Mouse (Mus musculus): Measurements from ENCODE around the gene Pyy. TPM values are rescaled to one million over a fixed set of nuclear protein-coding genes. Genes with fewer than 3 reads are reported as not detected.

The Pyy gene
- polyA plus RNA-seq, 1 experiment from 2014 or later = not detected

DNA sequence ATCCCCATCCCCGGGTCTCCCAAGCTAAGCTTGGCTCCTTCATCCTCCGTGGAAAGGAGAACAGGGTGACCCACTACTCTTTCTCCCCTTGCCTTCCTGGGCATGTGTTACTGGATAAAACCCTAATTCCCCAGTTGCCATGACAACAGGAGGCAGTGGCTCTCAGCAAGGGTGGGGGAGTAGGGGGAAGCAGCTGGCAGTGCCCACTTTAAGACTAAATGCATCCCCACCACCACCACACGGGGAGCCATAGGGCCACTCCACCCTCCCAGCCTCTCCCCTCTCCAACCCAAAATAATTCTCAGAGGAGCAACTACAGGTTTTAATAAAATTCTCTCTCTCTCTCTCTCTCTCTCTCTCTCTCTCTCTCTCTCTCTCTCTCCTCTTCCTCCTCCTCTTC lies 21.3 kb downstream of the Pyy start:
- WGBS = 24% methylated on average over 3 of the region's 3 CpGs
- H3K4me3 ChIP-seq (ENCODE audit: low read length) = no peak overlapping the region
- H3K27ac ChIP-seq (ENCODE audit: low read length) = no peak overlapping the region; the same call in 1 of the 2 replicates
- no peaks in the 10 kb centered on the region for H3K36me3 ChIP-seq (ENCODE audit: control insufficient read depth, insufficient read depth, low read length)
- peak overlapping the region; percentile 94 for H3K4me2 ChIP-seq (ENCODE audit: low read depth, low read length)
- no peak for ATAC-seq (ENCODE audit: low read depth)
- peak overlapping the region; percentile 68; the same call in 1 of the 2 replicates for H3K9ac ChIP-seq (ENCODE audit: low read length)
- H3K9me3 ChIP-seq (ENCODE audit: control insufficient read depth, low read length) = no peaks in the 10 kb centered on the region
- H3K27me3 ChIP-seq (ENCODE audit: control insufficient read depth, insufficient read depth, low read depth, low read length) = no peaks in the 10 kb centered on the region
- H3K4me1 ChIP-seq (replicated peaks; ENCODE audit: control insufficient read depth, insufficient read depth, low read length) = peaks cover 18% of the 10 kb centered on the region

DNA sequence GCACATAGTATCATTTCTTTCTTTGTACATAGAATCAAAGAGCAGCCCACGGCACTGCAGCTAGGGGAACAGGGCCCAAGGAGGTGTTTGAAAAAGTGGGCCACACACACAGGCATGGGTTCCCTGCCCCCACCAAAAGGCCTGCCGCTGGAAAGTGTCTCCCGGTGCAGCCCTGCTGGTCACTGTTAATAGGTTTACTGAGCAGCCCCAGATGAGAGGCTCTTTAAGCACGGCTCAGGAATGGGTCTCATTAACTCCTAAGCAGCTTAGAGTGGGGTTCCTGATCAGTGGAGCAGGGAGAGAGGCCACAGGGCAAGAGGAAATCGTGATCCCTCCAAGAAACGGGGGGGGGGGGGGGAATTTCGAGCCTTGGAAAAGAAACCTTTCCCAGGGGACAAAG lies 23.5 kb downstream of the Pyy start:
- Histone ChIP-seq H3K36me3 (ENCODE audit: control insufficient read depth, insufficient read depth, low read length) (no peaks in the 10 kb centered on the region), H3K4me1 (replicated peaks; ENCODE audit: control insufficient read depth, insufficient read depth, low read length) (peaks cover 18% of the 10 kb centered on the region), H3K4me2 (ENCODE audit: low read depth, low read length) (no peak overlapping the region), H3K4me3 (ENCODE audit: low read length) (no peak overlapping the region), H3K9me3 (ENCODE audit: control insufficient read depth, low read length) (no peaks in the 10 kb centered on the region), H3K27me3 (ENCODE audit: control insufficient read depth, insufficient read depth, low read depth, low read length) (no peaks in the 10 kb centered on the region), H3K27ac (ENCODE audit: low read length) (no peak overlapping the region), H3K9ac (ENCODE audit: low read length) (no peak overlapping the region)
- ATAC-seq (ENCODE audit: low read depth) = no peak
- WGBS = 53% methylated on average over 7 of the region's 7 CpGs

- no peak overlapping the region for H3K4me2 ChIP-seq (ENCODE audit: low read depth, low read length)
- no peaks in the 10 kb centered on the region for H3K9me3 ChIP-seq (ENCODE audit: control insufficient read depth, low read length)
- H3K4me3 ChIP-seq (ENCODE audit: low read length) = no peak overlapping the region
- peaks cover 18% of the 10 kb centered on the region for H3K4me1 ChIP-seq (replicated peaks; ENCODE audit: control insufficient read depth, insufficient read depth, low read length)
- H3K27me3 ChIP-seq (ENCODE audit: control insufficient read depth, insufficient read depth, low read depth, low read length) = no peaks in the 10 kb centered on the region
- H3K9ac ChIP-seq (ENCODE audit: low read length) = no peak overlapping the region
- ATAC-seq (ENCODE audit: low read depth) = no peak
- no peak overlapping the region for H3K27ac ChIP-seq (ENCODE audit: low read length)
- H3K36me3 ChIP-seq (ENCODE audit: control insufficient read depth, insufficient read depth, low read length) = no peaks in the 10 kb centered on the region
- 50% methylated on average over 4 of the region's 4 CpGs for WGBS
Measured at GRCm38 (mm10) chr11:102083193-102083592, 24.4 kb downstream of the Pyy start.

DNA sequence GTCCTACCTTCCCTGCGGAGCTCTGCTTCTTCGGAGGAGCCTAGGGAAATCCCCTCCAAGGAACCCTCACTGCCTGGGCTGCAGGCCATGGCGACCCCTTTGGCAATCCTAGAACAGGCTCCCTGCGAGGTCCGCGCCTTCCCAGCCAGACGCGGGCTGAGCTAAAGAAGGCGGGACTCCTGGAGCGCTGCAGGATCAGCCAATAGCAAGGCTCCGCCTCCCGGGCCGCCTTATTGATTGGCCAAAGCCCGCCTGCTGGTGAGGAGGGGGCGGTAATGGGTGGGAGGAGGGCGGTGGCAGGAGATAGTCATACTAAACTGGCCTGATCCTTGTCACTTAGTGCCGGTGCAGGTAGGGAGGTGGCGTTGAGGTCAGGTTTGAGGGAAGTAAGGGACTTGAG lies 25.3 kb downstream of the Pyy start:
- Histone ChIP-seq H3K36me3 (ENCODE audit: control insufficient read depth, insufficient read depth, low read length) (no peaks in the 10 kb centered on the region), H3K4me1 (replicated peaks; ENCODE audit: control insufficient read depth, insufficient read depth, low read length) (peaks cover 18% of the 10 kb centered on the region), H3K9me3 (ENCODE audit: control insufficient read depth, low read length) (no peaks in the 10 kb centered on the region), H3K4me2 (ENCODE audit: low read depth, low read length) (peak overlapping the region; percentile 65), H3K27me3 (ENCODE audit: control insufficient read depth, insufficient read depth, low read depth, low read length) (no peaks in the 10 kb centered on the region), H3K9ac (ENCODE audit: low read length) (peak overlapping the region; percentile 60), H3K27ac (ENCODE audit: low read length) (no peak overlapping the region), H3K4me3 (ENCODE audit: low read length) (peak overlapping the region; percentile 36)
- peak; percentile 91 for ATAC-seq (ENCODE audit: low read depth)
- under 1% methylated on average over 18 of the region's 18 CpGs for WGBS

- no peak for ATAC-seq (ENCODE audit: low read depth)
- Histone ChIP-seq H3K4me2 (ENCODE audit: low read depth, low read length) (no peak overlapping the region), H3K36me3 (ENCODE audit: control insufficient read depth, insufficient read depth, low read length) (no peaks in the 10 kb centered on the region), H3K4me3 (ENCODE audit: low read length) (no peak overlapping the region), H3K4me1 (replicated peaks; ENCODE audit: control insufficient read depth, insufficient read depth, low read length) (peaks cover 6% of the 10 kb centered on the region), H3K27ac (ENCODE audit: low read length) (no peak overlapping the region), H3K9ac (ENCODE audit: low read length) (no peak overlapping the region), H3K9me3 (ENCODE audit: control insufficient read depth, low read length) (no peaks in the 10 kb centered on the region), H3K27me3 (ENCODE audit: control insufficient read depth, insufficient read depth, low read depth, low read length) (no peaks in the 10 kb centered on the region; the same call in 1 of the 2 replicates)
- WGBS = 75% methylated on average over 14 of the region's 14 CpGs
Measured at GRCm38 (mm10) chr11:102073722-102074121, 33.9 kb downstream of the Pyy start.

GRCm38 (mm10) chr11:102072729-102073128 lies 34.9 kb downstream of the Pyy start:
- Histone ChIP-seq H3K27ac (ENCODE audit: low read length) (no peak overlapping the region), H3K9ac (ENCODE audit: low read length) (no peak overlapping the region), H3K4me3 (ENCODE audit: low read length) (no peak overlapping the region), H3K27me3 (ENCODE audit: control insufficient read depth, insufficient read depth, low read depth, low read length) (no peaks in the 10 kb centered on the region; the same call in 1 of the 2 replicates), H3K36me3 (ENCODE audit: control insufficient read depth, insufficient read depth, low read length) (no peaks in the 10 kb centered on the region), H3K4me2 (ENCODE audit: low read depth, low read length) (no peak overlapping the region), H3K4me1 (replicated peaks; ENCODE audit: control insufficient read depth, insufficient read depth, low read length) (peaks cover 6% of the 10 kb centered on the region), H3K9me3 (ENCODE audit: control insufficient read depth, low read length) (no peaks in the 10 kb centered on the region)
- ATAC-seq (ENCODE audit: low read depth) = no peak
- WGBS = 79% methylated on average over 5 of the region's 5 CpGs

DNA sequence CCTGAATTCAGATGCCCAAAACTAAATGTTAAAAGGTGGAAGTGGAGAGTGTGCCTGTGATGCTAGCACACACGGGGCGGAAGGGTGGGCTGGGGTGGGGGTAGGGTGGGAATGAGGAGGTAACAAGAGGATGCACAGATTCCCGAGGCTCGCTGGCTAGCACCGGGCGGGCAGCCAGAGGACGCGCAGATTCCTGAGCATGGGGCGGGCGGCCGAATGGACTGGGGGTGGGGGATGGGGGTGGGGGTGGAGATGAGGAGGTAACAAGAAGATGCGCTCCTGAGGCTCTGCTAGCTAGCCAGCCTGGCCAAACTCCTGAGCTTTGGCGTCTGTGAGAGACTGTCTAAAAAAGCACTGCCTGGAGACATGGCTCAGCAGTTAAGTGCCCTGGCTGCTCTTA lies 37.2 kb downstream of the Pyy start:
- no peak overlapping the region for H3K27ac ChIP-seq (ENCODE audit: low read length)
- no peaks in the 10 kb centered on the region for H3K9me3 ChIP-seq (ENCODE audit: control insufficient read depth, low read length)
- no peak overlapping the region for H3K4me3 ChIP-seq (ENCODE audit: low read length)
- H3K4me1 ChIP-seq (replicated peaks; ENCODE audit: control insufficient read depth, insufficient read depth, low read length) = peaks cover 6% of the 10 kb centered on the region
- peak; percentile 41 for ATAC-seq (ENCODE audit: low read depth)
- no peaks in the 10 kb centered on the region for H3K36me3 ChIP-seq (ENCODE audit: control insufficient read depth, insufficient read depth, low read length)
- H3K4me2 ChIP-seq (ENCODE audit: low read depth, low read length) = peak overlapping the region; percentile 42
- no peaks in the 10 kb centered on the region; the same call in 1 of the 2 replicates for H3K27me3 ChIP-seq (ENCODE audit: control insufficient read depth, insufficient read depth, low read depth, low read length)
- no peak overlapping the region for H3K9ac ChIP-seq (ENCODE audit: low read length)
- 2% methylated on average over 13 of the region's 13 CpGs for WGBS

DNA sequence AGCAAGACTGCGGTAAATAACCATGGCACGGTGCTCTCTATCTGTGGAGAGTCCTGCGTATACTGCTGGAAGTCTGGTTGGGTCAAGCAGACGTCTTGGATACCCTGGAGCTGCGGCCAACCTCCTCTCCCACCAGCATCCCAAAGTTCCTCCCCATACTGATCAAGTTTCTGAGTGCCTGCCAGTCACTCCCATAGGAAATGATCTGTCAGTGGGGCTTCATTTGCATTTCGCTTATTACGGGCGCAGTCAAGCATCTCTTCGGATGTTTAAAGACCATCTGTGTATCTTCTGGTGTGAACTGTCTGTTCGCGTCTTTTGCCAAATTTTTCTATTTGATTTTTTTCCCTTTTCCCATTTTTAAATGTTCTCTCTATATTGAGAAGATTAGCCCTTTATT lies 38.0 kb downstream of the Pyy start:
- no peak overlapping the region for H3K9ac ChIP-seq (ENCODE audit: low read length)
- H3K27ac ChIP-seq (ENCODE audit: low read length) = no peak overlapping the region
- ATAC-seq (ENCODE audit: low read depth) = no peak
- 52% methylated on average over 11 of the region's 11 CpGs for WGBS
- H3K4me3 ChIP-seq (ENCODE audit: low read length) = no peak overlapping the region
- H3K27me3 ChIP-seq (ENCODE audit: control insufficient read depth, insufficient read depth, low read depth, low read length) = no peaks in the 10 kb centered on the region; the same call in 1 of the 2 replicates
- H3K4me1 ChIP-seq (replicated peaks; ENCODE audit: control insufficient read depth, insufficient read depth, low read length) = peaks cover 6% of the 10 kb centered on the region
- no peaks in the 10 kb centered on the region for H3K9me3 ChIP-seq (ENCODE audit: control insufficient read depth, low read length)
- H3K4me2 ChIP-seq (ENCODE audit: low read depth, low read length) = no peak overlapping the region
- no peaks in the 10 kb centered on the region for H3K36me3 ChIP-seq (ENCODE audit: control insufficient read depth, insufficient read depth, low read length)

- H3K9ac ChIP-seq (ENCODE audit: low read length) = no peak overlapping the region
- no peak for ATAC-seq (ENCODE audit: low read depth)
Measured at GRCm38 (mm10) chr11:102068969-102069368, 38.7 kb downstream of the Pyy start.

DNA sequence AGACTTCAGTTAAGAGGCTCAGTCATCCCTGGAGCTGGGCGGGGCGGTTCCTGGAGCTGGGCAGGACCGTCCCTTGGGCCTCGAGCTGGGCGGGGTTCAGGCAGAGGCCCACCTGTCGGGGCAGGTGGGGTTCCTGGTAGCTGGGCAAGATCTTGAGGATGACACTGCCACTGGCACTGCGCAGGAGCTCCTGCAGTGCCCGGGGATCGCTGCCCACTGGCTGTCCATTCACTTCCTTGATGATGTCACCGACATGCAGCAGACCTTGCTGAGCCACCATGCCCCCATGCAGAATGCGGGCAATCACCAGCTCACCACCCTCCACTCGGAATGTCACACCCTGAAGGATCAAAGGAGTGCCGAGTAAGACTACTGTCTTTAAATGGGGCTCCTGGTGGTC lies 44.6 kb downstream of the Pyy start:
- WGBS = 68% methylated on average over 13 of the region's 13 CpGs

More at GRCm38 (mm10) chr11:102068969-102069368, 38.7 kb downstream of the Pyy start:
- Histone ChIP-seq H3K9me3 (ENCODE audit: control insufficient read depth, low read length) (no peaks in the 10 kb centered on the region), H3K36me3 (ENCODE audit: control insufficient read depth, insufficient read depth, low read length) (no peaks in the 10 kb centered on the region), H3K4me2 (ENCODE audit: low read depth, low read length) (no peak overlapping the region), H3K4me3 (ENCODE audit: low read length) (no peak overlapping the region), H3K27ac (ENCODE audit: low read length) (no peak overlapping the region), H3K4me1 (replicated peaks; ENCODE audit: control insufficient read depth, insufficient read depth, low read length) (peaks cover 6% of the 10 kb centered on the region), H3K27me3 (ENCODE audit: control insufficient read depth, insufficient read depth, low read depth, low read length) (no peaks in the 10 kb centered on the region; the same call in 1 of the 2 replicates)
- 39% methylated on average over 2 of the region's 2 CpGs for WGBS

More for the DNA sequence above, 44.6 kb downstream of the Pyy start:
- Histone ChIP-seq H3K27ac (ENCODE audit: low read length) (no peak overlapping the region), H3K9ac (ENCODE audit: low read length) (no peak overlapping the region), H3K27me3 (ENCODE audit: control insufficient read depth, insufficient read depth, low read depth, low read length) (no peaks in the 10 kb centered on the region), H3K4me2 (ENCODE audit: low read depth, low read length) (no peak overlapping the region), H3K4me1 (replicated peaks; ENCODE audit: control insufficient read depth, insufficient read depth, low read length) (peaks cover 8% of the 10 kb centered on the region), H3K4me3 (ENCODE audit: low read length) (no peak overlapping the region), H3K9me3 (ENCODE audit: control insufficient read depth, low read length) (no peaks in the 10 kb centered on the region), H3K36me3 (ENCODE audit: control insufficient read depth, insufficient read depth, low read length) (no peaks in the 10 kb centered on the region; the same call in 1 of the 2 replicates)
- no peak for ATAC-seq (ENCODE audit: low read depth)
